ENCODE assay signal across 27 mouse cellular contexts in genomic region chr11:75673411-75673810, GRCm38 (mm10).
"Had no signal": no experiment of that assay in that cellular context is flagged by ENCODE, and none has a peak within 500 bp of the region (broad histone marks: within the 10 kb centered on the region; RNA-seq: fewer than 3 reads in every experiment).

No protein-coding gene starts in this region.

- ATAC-seq: forebrain, embryonic 13.5 days; forebrain, embryonic 14.5 days; forebrain, embryonic 15.5 days; forebrain, embryonic 16.5 days; forebrain, postnatal 0 days had no signal

- DNase-seq: cerebellum, adult 2 months; cerebellum, adult 8-10 months; cerebellum, adult 9-10 months; cerebellum, adult 9-11 months; cerebellum, postnatal 10 days; cerebellum, postnatal 14 days; cerebellum, postnatal 25 days; cerebellum, postnatal 36 days; embryo, embryonic 11 days; forebrain, postnatal 0 days; gastrocnemius, adult 2 months; gastrocnemius, postnatal 10 days; gastrocnemius, postnatal 14 days; gastrocnemius, postnatal 25 days; gastrocnemius, postnatal 36 days; heart, adult 2 months had no signal

- H3K27ac ChIP-seq: embryonic facial prominence, embryonic 10.5 days; embryonic facial prominence, embryonic 12.5 days; embryonic facial prominence, embryonic 13.5 days; embryonic facial prominence, embryonic 15.5 days; forebrain, embryonic 10.5 days; forebrain, embryonic 12.5 days; forebrain, embryonic 13.5 days; forebrain, embryonic 15.5 days; gastrocnemius, adult 2 months; heart, adult 2 months had no signal

- H3K4me2 ChIP-seq: embryonic facial prominence, embryonic 12.5 days; embryonic facial prominence, embryonic 13.5 days; embryonic facial prominence, embryonic 15.5 days; forebrain, embryonic 12.5 days; forebrain, embryonic 13.5 days; forebrain, embryonic 15.5 days had no signal

- H3K4me3 ChIP-seq: embryonic facial prominence, embryonic 10.5 days; embryonic facial prominence, embryonic 12.5 days; embryonic facial prominence, embryonic 13.5 days; embryonic facial prominence, embryonic 15.5 days; erythroblast, embryonic 14.5 days; forebrain, embryonic 10.5 days; forebrain, embryonic 12.5 days; forebrain, embryonic 13.5 days; forebrain, embryonic 15.5 days; gastrocnemius, adult 2 months; heart, adult 2 months had no signal

- H3K4me1 ChIP-seq: embryonic facial prominence, embryonic 12.5 days; forebrain, embryonic 13.5 days had no signal

- H3K9me3 ChIP-seq: embryonic facial prominence, embryonic 10.5 days; embryonic facial prominence, embryonic 12.5 days; embryonic facial prominence, embryonic 13.5 days; embryonic facial prominence, embryonic 15.5 days; forebrain, embryonic 10.5 days; forebrain, embryonic 12.5 days; forebrain, embryonic 13.5 days; forebrain, embryonic 15.5 days had no signal

- H3K9ac ChIP-seq: embryonic facial prominence, embryonic 12.5 days; embryonic facial prominence, embryonic 13.5 days; embryonic facial prominence, embryonic 15.5 days; forebrain, embryonic 12.5 days; forebrain, embryonic 13.5 days; forebrain, embryonic 15.5 days; forebrain, postnatal 0 days had no signal

- H3K27me3 ChIP-seq: embryonic facial prominence, embryonic 12.5 days; embryonic facial prominence, embryonic 13.5 days; embryonic facial prominence, embryonic 15.5 days; forebrain, embryonic 12.5 days; forebrain, embryonic 13.5 days; forebrain, embryonic 15.5 days had no signal
